Mouse (Mus musculus): ENCODE results near the gene Txndc16.

Txndc16 gene

GRCm38 (mm10) chr14:45153258-45153657, 66.9 kb downstream of the Txndc16 start:
- no peak for DNase-seq

- no peak for DNase-seq
Observed at GRCm38 (mm10) chr14:45142511-45142910, 77.6 kb downstream of the Txndc16 start.

- DNase-seq, result no peak
Observed at GRCm38 (mm10) chr14:45140344-45141080, 79.6 kb downstream of the Txndc16 start.

GRCm38 (mm10) chr14:45135961-45136360, 84.2 kb downstream of the Txndc16 start:
- DNase-seq, result no peak

GRCm38 (mm10) chr14:45135560-45135959, 84.6 kb downstream of the Txndc16 start:
- peak; percentile 9 for DNase-seq

- DNase-seq, result no peak
Observed at GRCm38 (mm10) chr14:45118359-45118758, 101.8 kb downstream of the Txndc16 start.

- no peak for DNase-seq
Observed at GRCm38 (mm10) chr14:45102201-45102600, 117.9 kb downstream of the Txndc16 start.

- no peak for DNase-seq
Observed at GRCm38 (mm10) chr14:45092327-45092726, 127.8 kb downstream of the Txndc16 start.

GRCm38 (mm10) chr14:45090011-45090410, 130.1 kb downstream of the Txndc16 start:
- DNase-seq, result no peak

GRCm38 (mm10) chr14:45085651-45086425, 134.3 kb downstream of the Txndc16 start:
- no peak for DNase-seq

- DNase-seq, result no peak
Observed at GRCm38 (mm10) chr14:45084656-45085280, 135.4 kb downstream of the Txndc16 start.

GRCm38 (mm10) chr14:45083540-45083939, 136.6 kb downstream of the Txndc16 start:
- no peak for DNase-seq

Measured in cerebellum, postnatal 36 days (tissue).